Mouse (Mus musculus) brain, embryonic 14.5 days (tissue): ENCODE data around the gene Szrd1.

Experiments
- CTCF ChIP-seq: fragments of 200-500 bp; IDR thresholded peaks from 2 replicates; pipeline ENCODE4 v1.5.1; 2012; ENCODE audit warnings: inconsistent platforms, mild to moderate bottlenecking, moderate library complexity, borderline replicate concordance; ENCODE audit not compliant: insufficient read depth, insufficient read length; ENCODE audit errors: extremely low read depth
- POLR2A ChIP-seq: fragments of 200-500 bp; IDR thresholded peaks from 2 replicates; pipeline ENCODE4 v1.6.1; 2012; ENCODE audit warnings: mild to moderate bottlenecking, inconsistent platforms, borderline replicate concordance; ENCODE audit not compliant: poor library complexity, insufficient read depth, insufficient read length, severe bottlenecking; ENCODE audit errors: extremely low read depth

DNA sequence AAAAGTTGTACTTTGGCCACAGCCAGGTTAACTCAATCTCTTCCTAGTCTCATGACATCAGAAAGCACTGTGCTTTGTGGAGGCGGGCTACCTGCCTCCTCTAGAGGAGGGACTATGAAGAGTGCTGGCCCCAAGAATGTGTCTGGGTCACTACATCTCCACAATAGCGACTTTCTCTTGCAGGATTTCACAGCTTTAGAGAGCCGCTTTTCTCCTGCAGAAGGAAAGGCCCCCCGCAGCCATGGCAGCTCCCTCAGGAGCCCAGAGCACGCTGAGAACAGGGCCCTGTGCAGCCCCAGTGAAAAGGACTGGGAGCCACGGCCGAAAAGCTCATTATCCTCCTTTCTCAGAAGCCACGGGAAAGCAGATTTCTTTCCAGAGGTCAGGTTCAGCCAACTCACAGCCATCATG lies 5.5 kb downstream of the Szrd1 start:
- no peak for TF ChIP-seq CTCF
- no peak for TF ChIP-seq POLR2A
